Mouse (Mus musculus): ENCODE measurements around the gene Gm28308. TPM values are rescaled to one million over a fixed set of nuclear protein-coding genes. Genes with fewer than 3 reads are reported as not detected.

The Gm28308 gene
- total and polyA plus RNA-seq, 3 experiments: not detected

DNA sequence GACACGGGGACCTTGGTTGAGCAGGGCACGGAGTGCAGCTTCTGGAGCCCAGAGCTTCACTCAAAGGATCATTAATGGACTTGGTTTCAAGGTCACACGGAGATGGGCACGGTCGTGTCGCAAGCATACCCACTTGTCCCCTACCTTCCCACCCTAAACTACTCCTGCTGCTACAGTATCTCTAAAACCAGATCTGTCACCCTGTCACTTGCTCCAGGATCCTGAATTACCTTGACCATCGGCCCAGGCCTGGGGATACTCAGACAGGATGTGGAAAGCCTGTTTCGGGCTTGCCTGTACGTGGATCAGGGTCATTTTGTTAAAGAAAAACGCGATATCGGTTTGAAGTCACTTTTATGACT lies 3.5 kb downstream of the Gm28308 start:
- H3K27ac ChIP-seq (ENCODE audit: control insufficient read depth, low read depth, low read length): no peak overlapping the region
- no peaks in the 10 kb centered on the region for H3K79me2 ChIP-seq (ENCODE audit: control insufficient read depth, insufficient read depth, low read length, poor library complexity)
- no peak overlapping the region for H3K9ac ChIP-seq (ENCODE audit: control insufficient read depth, low read depth, low read length, poor library complexity, severe bottlenecking)
- no peaks in the 10 kb centered on the region for H3K36me3 ChIP-seq (ENCODE audit: control insufficient read depth in 1 of 2, insufficient read depth in 2 of 2, low read length in 2 of 2)
- H3K27me3 ChIP-seq (ENCODE audit: control insufficient read depth in 1 of 2, insufficient read depth in 2 of 2, low read length in 2 of 2): no peaks in the 10 kb centered on the region
- no peak overlapping the region for H3K4me3 ChIP-seq (ENCODE audit: control insufficient read depth in 1 of 2, insufficient read depth in 1 of 2, low read depth in 2 of 2, low read length in 2 of 2)
- no peaks in the 10 kb centered on the region for H3K9me3 ChIP-seq (replicated peaks; ENCODE audit: insufficient read depth, low read length)
- no peak for DNase-seq (ENCODE audit: low read depth, low spot score)
- H3K4me1 ChIP-seq (ENCODE audit: control insufficient read depth in 1 of 2, insufficient read depth in 2 of 2, low read length in 2 of 2): no peaks in the 10 kb centered on the region
- TF ChIP-seq HCFC1 (IDR thresholded peaks at IDR 0.05; ENCODE audit: low read depth, low read length) (no peak), EP300 (IDR thresholded peaks at IDR 0.05; ENCODE audit: low read depth in 1 of 2, low read length in 2 of 2) (no peak), CTCF (IDR thresholded peaks at IDR 0.05 in 2 of 3, conservative IDR thresholded peaks at IDR 0.05 in 1 of 3; ENCODE audit: control insufficient read depth in 1 of 3, insufficient read depth in 1 of 3, low read depth in 2 of 3, low read length in 3 of 3, poor library complexity in 1 of 3, severe bottlenecking in 1 of 3) (no peak), MYC (IDR thresholded peaks at IDR 0.05; ENCODE audit: low read depth, low read length) (no peak), RAD21 (IDR thresholded peaks at IDR 0.05; ENCODE audit: low read depth, low read length) (no peak), CHD2 (IDR thresholded peaks at IDR 0.05; ENCODE audit: low read length) (no peak), ETS1 (IDR thresholded peaks at IDR 0.05; ENCODE audit: low read depth, low read length) (no peak), BHLHE40 (IDR thresholded peaks at IDR 0.05; ENCODE audit: borderline replicate concordance, low read depth, low read length) (no peak)

- DNase-seq (ENCODE audit: low read depth, low spot score): no peak
- no peak overlapping the region for H3K4me3 ChIP-seq (ENCODE audit: control insufficient read depth in 1 of 2, insufficient read depth in 1 of 2, low read depth in 2 of 2, low read length in 2 of 2)
- TF ChIP-seq KAT2A (conservative IDR thresholded peaks at IDR 0.05; ENCODE audit: low read depth, low read length): no peak
- TF ChIP-seq GABPA (IDR thresholded peaks at IDR 0.05; ENCODE audit: low read depth, low read length): no peak
- TF ChIP-seq CTCF (IDR thresholded peaks at IDR 0.05 in 2 of 3, conservative IDR thresholded peaks at IDR 0.05 in 1 of 3; ENCODE audit: control insufficient read depth in 1 of 3, insufficient read depth in 1 of 3, low read depth in 2 of 3, low read length in 3 of 3, poor library complexity in 1 of 3, severe bottlenecking in 1 of 3): no peak
- TF ChIP-seq ZMIZ1 (IDR thresholded peaks at IDR 0.05; ENCODE audit: low read depth, low read length): no peak
- no peak for TF ChIP-seq POLR2AphosphoS5 (IDR thresholded peaks at IDR 0.05; ENCODE audit: borderline replicate concordance, low read depth, low read length)
- no peak for TF ChIP-seq POLR2A (IDR thresholded peaks at IDR 0.05; ENCODE audit: control insufficient read depth in 1 of 2, insufficient read depth in 1 of 2, low read depth in 1 of 2, low read length in 2 of 2, poor library complexity in 1 of 2)
- TF ChIP-seq USF2 (IDR thresholded peaks at IDR 0.05; ENCODE audit: borderline replicate concordance in 1 of 2, insufficient read depth in 1 of 2, low read depth in 1 of 2, low read length in 2 of 2): no peak
- H3K27ac ChIP-seq (ENCODE audit: control insufficient read depth, low read depth, low read length): no peak overlapping the region
- no peaks in the 10 kb centered on the region for H3K27me3 ChIP-seq (ENCODE audit: control insufficient read depth in 1 of 2, insufficient read depth in 2 of 2, low read length in 2 of 2)
- no peaks in the 10 kb centered on the region for H3K79me2 ChIP-seq (ENCODE audit: control insufficient read depth, insufficient read depth, low read length, poor library complexity)
- no peaks in the 10 kb centered on the region for H3K9me3 ChIP-seq (replicated peaks; ENCODE audit: insufficient read depth, low read length)
- no peaks in the 10 kb centered on the region for H3K4me1 ChIP-seq (ENCODE audit: control insufficient read depth in 1 of 2, insufficient read depth in 2 of 2, low read length in 2 of 2)
- H3K36me3 ChIP-seq (ENCODE audit: control insufficient read depth in 1 of 2, insufficient read depth in 2 of 2, low read length in 2 of 2): no peaks in the 10 kb centered on the region
- no peak overlapping the region for H3K9ac ChIP-seq (ENCODE audit: control insufficient read depth, low read depth, low read length, poor library complexity, severe bottlenecking)
Observed at GRCm38 (mm10) chr6:52208868-52209684, 4.1 kb downstream of the Gm28308 start.
